Mouse (Mus musculus) bone marrow macrophage, adult 2 months (primary cell): Measurements from ENCODE around the gene Atp6v0d1.

ENCODE experiments used
- CTCF ChIP-seq: IDR thresholded peaks from 2 replicates; pipeline ENCODE4 v1.5.1; 2012; ENCODE audit warnings: low read depth, mild to moderate bottlenecking, low read length, moderate library complexity
- POLR2A ChIP-seq: IDR thresholded peaks from 2 replicates; pipeline ENCODE4 v1.6.1; 2012; ENCODE audit warnings: mild to moderate bottlenecking, low read depth, low read length, borderline replicate concordance

- no peak for TF ChIP-seq CTCF
- TF ChIP-seq POLR2A: no peak
Observed at GRCm38 (mm10) chr8:105573427-105573826, 7.6 kb upstream of the Atp6v0d1 start.
